Mouse (Mus musculus) E14TG2a.4 (cell line): ENCODE results near the gene Fgb.

Source experiments
- CTCF ChIP-seq: conservative IDR thresholded peaks from 2 replicates; pipeline ENCODE4 v1.5.1; 2014; ENCODE audit warnings: low read length
- POU5F1 ChIP-seq: IDR thresholded peaks from 2 replicates; pipeline ENCODE4 v1.6.1; 2014; ENCODE audit warnings: low read length, borderline replicate concordance

DNA sequence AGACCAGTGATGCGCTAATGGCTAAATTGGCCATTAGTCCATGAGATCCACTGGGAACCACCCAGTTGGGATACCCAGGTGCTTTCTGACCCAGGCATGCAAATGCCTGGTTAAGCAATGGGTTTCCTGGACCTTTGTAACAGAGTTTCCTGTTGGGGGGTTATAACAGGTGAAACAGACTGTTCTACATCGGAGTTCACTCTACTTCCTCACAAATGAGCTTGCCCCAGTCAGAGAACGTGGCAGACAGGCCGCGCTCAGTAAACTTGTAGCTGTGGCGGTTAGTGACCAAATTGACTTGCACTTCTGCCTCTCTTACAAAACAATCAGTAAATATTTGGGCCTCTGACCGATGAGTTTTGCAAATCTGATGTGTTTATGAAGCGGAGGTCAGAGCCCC, 46.6 kb downstream of the Fgb start:
- TF ChIP-seq CTCF: no peak
- TF ChIP-seq POU5F1: no peak
